Mouse (Mus musculus): ENCODE results near the gene Adck1. TPM values are rescaled to one million over a fixed set of nuclear protein-coding genes. Genes with fewer than 3 reads are reported as not detected.

Gene Adck1
- polyA plus RNA-seq, 1 experiment from 2014 or later = 23.1 TPM

- in situ Hi-C loops (cut with MboI; ENCODE audit: low pct_unique_long_range_greater_than_20kb) = no loop called here
- ATAC-seq (no peak), DNase-seq (ENCODE audit: low read depth, low spot score) (no peak)
- TF ChIP-seq CTCF (IDR thresholded peaks at IDR 0.05) = no peak
- ChIA-PET POLR2A (no interaction called here), CTCF (no interaction called here)
- no peaks in the 10 kb centered on the region for H3K27me3 ChIP-seq
Measured at GRCm38 (mm10) chr12:88372018-88372417, 11.7 kb downstream of the Adck1 start.

GRCm38 (mm10) chr12:88376820-88377219, 16.5 kb downstream of the Adck1 start:
- in situ Hi-C loops (cut with MboI; ENCODE audit: low pct_unique_long_range_greater_than_20kb) = no loop called here
- TF ChIP-seq CTCF (IDR thresholded peaks at IDR 0.05) = peak; percentile 66
- ChIA-PET POLR2A (no interaction called here), CTCF (interaction anchor here (1.1 to 1.6 kb wide), 2 partner anchors 16 to 25 kb away, joined by 3 read pairs; no protein-coding TSS in a partner anchor)
- ATAC-seq (no peak), DNase-seq (ENCODE audit: low read depth, low spot score) (no peak)
- H3K27me3 ChIP-seq = no peaks in the 10 kb centered on the region

GRCm38 (mm10) chr12:88378256-88378655, 17.9 kb downstream of the Adck1 start:
- TF ChIP-seq CTCF (IDR thresholded peaks at IDR 0.05) = no peak
- H3K27me3 ChIP-seq = no peaks in the 10 kb centered on the region
- ATAC-seq (no peak), DNase-seq (ENCODE audit: low read depth, low spot score) (no peak)
- ChIA-PET CTCF (no interaction called here), POLR2A (no interaction called here)
- in situ Hi-C loops (cut with MboI; ENCODE audit: low pct_unique_long_range_greater_than_20kb) = no loop called here

GRCm38 (mm10) chr12:88388832-88389231, 28.5 kb downstream of the Adck1 start:
- ATAC-seq = no peak
- TF ChIP-seq CTCF (IDR thresholded peaks at IDR 0.05) = no peak
- ChIA-PET POLR2A (interaction anchor here (0.5 kb wide), 1 partner anchor 10 kb away, joined by 3 read pairs; no protein-coding TSS in a partner anchor), CTCF (no interaction called here)
- DNase-seq (ENCODE audit: low read depth, low spot score) = no peak
- H3K27me3 ChIP-seq = no peaks in the 10 kb centered on the region
- in situ Hi-C loops (cut with MboI; ENCODE audit: low pct_unique_long_range_greater_than_20kb) = no loop called here

- H3K27me3 ChIP-seq = no peaks in the 10 kb centered on the region
- TF ChIP-seq CTCF (IDR thresholded peaks at IDR 0.05) = no peak
- in situ Hi-C loops (cut with MboI; ENCODE audit: low pct_unique_long_range_greater_than_20kb) = no loop called here
- no peak for DNase-seq (ENCODE audit: low read depth, low spot score)
- ChIA-PET POLR2A (no interaction called here), CTCF (no interaction called here)
- ATAC-seq = no peak
Measured at GRCm38 (mm10) chr12:88398658-88399057, 38.3 kb downstream of the Adck1 start.

GRCm38 (mm10) chr12:88403541-88403940, 43.2 kb downstream of the Adck1 start:
- POLR2A ChIA-PET = no interaction called here
- TF ChIP-seq CTCF (IDR thresholded peaks at IDR 0.05) = no peak
- CTCF ChIA-PET = no interaction called here
- DNase-seq (ENCODE audit: low read depth, low spot score) = no peak
- ATAC-seq = no peak
- in situ Hi-C loops (cut with MboI; ENCODE audit: low pct_unique_long_range_greater_than_20kb) = loop anchor here (10.0 to 25.0 kb wide), 3 partner anchors 301 to 901 kb away; no protein-coding TSS in a partner anchor
- no peaks in the 10 kb centered on the region for H3K27me3 ChIP-seq

GRCm38 (mm10) chr12:88405113-88405512, 44.8 kb downstream of the Adck1 start:
- ATAC-seq (peak; percentile 71), DNase-seq (ENCODE audit: low read depth, low spot score) (peak; percentile 10)
- no peaks in the 10 kb centered on the region for H3K27me3 ChIP-seq
- ChIA-PET CTCF (interaction anchor here (1.1 kb wide), 1 partner anchor 13 kb away, joined by 3 read pairs; no protein-coding TSS in a partner anchor), POLR2A (no interaction called here)
- peak; percentile 80 for TF ChIP-seq CTCF (IDR thresholded peaks at IDR 0.05)
- in situ Hi-C loops (cut with MboI; ENCODE audit: low pct_unique_long_range_greater_than_20kb) = loop anchor here (10.0 to 25.0 kb wide), 3 partner anchors 300 to 900 kb away; no protein-coding TSS in a partner anchor

GRCm38 (mm10) chr12:88407996-88408322, 47.6 kb downstream of the Adck1 start:
- no peak for ATAC-seq
- TF ChIP-seq CTCF (IDR thresholded peaks at IDR 0.05) = no peak
- CTCF ChIA-PET = no interaction called here
- POLR2A ChIA-PET = no interaction called here
- DNase-seq (ENCODE audit: low read depth, low spot score) = no peak
- H3K27me3 ChIP-seq = no peaks in the 10 kb centered on the region
- in situ Hi-C loops (cut with MboI; ENCODE audit: low pct_unique_long_range_greater_than_20kb) = loop anchor here (10.0 to 25.0 kb wide), 3 partner anchors 297 to 897 kb away; no protein-coding TSS in a partner anchor

- in situ Hi-C loops (cut with MboI; ENCODE audit: low pct_unique_long_range_greater_than_20kb) = loop anchor here (10.0 to 25.0 kb wide), 3 partner anchors 296 to 896 kb away; no protein-coding TSS in a partner anchor
- TF ChIP-seq CTCF (IDR thresholded peaks at IDR 0.05) = no peak
- CTCF ChIA-PET = no interaction called here
- no peak for ATAC-seq
- no peak for DNase-seq (ENCODE audit: low read depth, low spot score)
- no peaks in the 10 kb centered on the region for H3K27me3 ChIP-seq
- POLR2A ChIA-PET = no interaction called here
Measured at GRCm38 (mm10) chr12:88408323-88409047, 48.1 kb downstream of the Adck1 start.

GRCm38 (mm10) chr12:88413239-88413638, 52.9 kb downstream of the Adck1 start:
- ChIA-PET POLR2A (no interaction called here), CTCF (no interaction called here)
- no peak for TF ChIP-seq CTCF (IDR thresholded peaks at IDR 0.05)
- in situ Hi-C loops (cut with MboI; ENCODE audit: low pct_unique_long_range_greater_than_20kb) = loop anchor here (25.0 kb wide), 1 partner anchor 699 kb away; no protein-coding TSS in a partner anchor
- DNase-seq (ENCODE audit: low read depth, low spot score) (no peak), ATAC-seq (no peak)
- H3K27me3 ChIP-seq = no peaks in the 10 kb centered on the region

- no peak for TF ChIP-seq CTCF (IDR thresholded peaks at IDR 0.05)
- ATAC-seq (no peak), DNase-seq (ENCODE audit: low read depth, low spot score) (no peak)
- CTCF ChIA-PET = no interaction called here
- in situ Hi-C loops (cut with MboI; ENCODE audit: low pct_unique_long_range_greater_than_20kb) = loop anchor here (25.0 kb wide), 1 partner anchor 692 kb away; no protein-coding TSS in a partner anchor
- POLR2A ChIA-PET = no interaction called here
- no peaks in the 10 kb centered on the region for H3K27me3 ChIP-seq
Measured at GRCm38 (mm10) chr12:88419912-88420621, 59.7 kb downstream of the Adck1 start.

Data from Patski (cell line).